Mouse (Mus musculus) liver, postnatal 0 days (tissue): ENCODE results near the gene Sema5a.

Experiments used
- CTCF ChIP-seq: sonication (generic); IDR thresholded peaks from 2 replicates; pipeline ENCODE4 v1.5.1; 2016; ENCODE audit warnings: antibody characterized with exemption, low read depth
- EP300 ChIP-seq: IDR thresholded peaks from 2 replicates; pipeline ENCODE4 v1.6.1; 2016; ENCODE audit warnings: antibody characterized with exemption, low read depth, mild to moderate bottlenecking

GRCm38 (mm10) chr15:32533541-32534080 lies 289.0 kb downstream of the Sema5a start:
- no peak for TF ChIP-seq CTCF
- TF ChIP-seq EP300: no peak
